Mouse (Mus musculus) megakaryocyte, embryonic 14.5 days (primary cell): ENCODE data around the gene Dync2h1.
"Not testable (repeated sequence)": the region's sequence is repeated elsewhere in the genome, so short reads cannot be mapped to it uniquely, and the experiment has no call there.

Source experiments
- FLI1 ChIP-seq: IDR thresholded peaks from 2 replicates; pipeline ENCODE4 v1.6.1; 2012; ENCODE audit warnings: low read length, inconsistent platforms, mixed read lengths
- GATA1 ChIP-seq: IDR thresholded peaks from 3 replicates; pipeline ENCODE4 v1.6.1; 2012; ENCODE audit warnings: mixed read lengths, low read length, inconsistent platforms, borderline replicate concordance

DNA sequence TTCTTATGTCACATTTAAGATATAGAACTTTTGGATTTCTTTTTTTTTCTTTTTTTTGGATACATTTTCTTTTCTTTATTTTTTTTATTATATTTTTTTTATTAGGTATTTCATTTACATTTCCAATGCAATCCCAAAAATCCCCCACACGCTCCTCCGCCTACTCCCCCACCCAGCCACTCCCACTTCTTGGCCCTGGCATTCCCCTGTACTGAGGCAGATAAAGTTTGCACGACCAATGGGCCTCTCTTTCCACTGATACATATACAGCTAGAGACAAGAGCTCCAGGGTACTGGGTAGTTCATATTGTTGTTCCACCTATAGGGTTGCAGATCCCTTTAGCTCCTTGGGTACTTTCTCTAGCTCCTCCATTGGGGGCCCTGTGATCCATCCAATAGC is 6.4 kb upstream of the Dync2h1 start:
- not testable (repeated sequence) for TF ChIP-seq GATA1, FLI1
